Comparison of ENCODE assay signal across 21 mouse cellular contexts in genomic region chr16:17088346-17088745, GRCm38 (mm10). TPM values are rescaled to one million over a fixed set of nuclear protein-coding genes. Genes with fewer than 3 reads are reported as not detected.
DNase-seq lines count a peak whose midpoint lies in the region; ATAC-seq and TF ChIP-seq lines count a peak whose summit lies in the region.
"Had no signal": no experiment of that assay in that cellular context is flagged by ENCODE, and none has a peak within 500 bp of the region (broad histone marks: within the 10 kb centered on the region; RNA-seq: fewer than 3 reads in every experiment).

No protein-coding gene starts in this region.

- 69% methylated on average over 3 of the region's 3 CpGs for WGBS in forebrain, embryonic 14.5 days
- WGBS in forebrain, embryonic 11.5 days: 83% methylated on average over 3 of the region's 3 CpGs
- 78% methylated on average over 3 of the region's 3 CpGs for WGBS in kidney, postnatal 0 days
- 67% methylated on average over 3 of the region's 3 CpGs for WGBS in neural tube, embryonic 14.5 days
- WGBS in midbrain, embryonic 14.5 days: 71% methylated on average over 3 of the region's 3 CpGs

- peak; percentile 26 for DNase-seq in forebrain, embryonic 14.5 days (ENCODE audit: low spot score)
- DNase-seq in forebrain, embryonic 11.5 days (ENCODE audit: low spot score): no peak
- no peak for DNase-seq in kidney, postnatal 0 days (ENCODE audit: low spot score)
- no peak for DNase-seq in kidney, postnatal 14 days
- DNase-seq in neural tube, embryonic 10.5 days (ENCODE audit: extremely low spot score, low spot score): no peak
- DNase-seq in midbrain, embryonic 14.5 days: peak; percentile 46
- DNase-seq: adrenal gland, postnatal 25 days; B cell, adult 2 months; cerebellum, adult 8-10 months; heart, postnatal 4 days; lung, postnatal 36 days; thymus, postnatal 25 days had no signal

- TF ChIP-seq CTCF in kidney, postnatal 0 days (IDR thresholded peaks at IDR 0.05; ENCODE audit: low read depth): peak; percentile 20; the same call in 1 of the 2 replicates

- peaks cover 98% of the 10 kb centered on the region for H3K36me3 ChIP-seq in forebrain, embryonic 14.5 days (ENCODE audit: control insufficient read depth, insufficient read depth, low read length)
- peaks cover 12% of the 10 kb centered on the region; the same call in 1 of the 2 replicates for H3K36me3 ChIP-seq in forebrain, embryonic 11.5 days (ENCODE audit: control insufficient read depth, insufficient read depth, low read length)
- H3K36me3 ChIP-seq in kidney, postnatal 0 days (ENCODE audit: insufficient read depth, low read length): peaks cover 83% of the 10 kb centered on the region
- H3K36me3 ChIP-seq in neural tube, embryonic 14.5 days (ENCODE audit: control insufficient read depth, insufficient read depth, low read length): peaks cover 74% of the 10 kb centered on the region
- H3K36me3 ChIP-seq in midbrain, embryonic 14.5 days (ENCODE audit: control insufficient read depth, insufficient read depth, low read length): peaks cover 99% of the 10 kb centered on the region

- no peaks in the 10 kb centered on the region for H3K27me3 ChIP-seq in forebrain, embryonic 14.5 days (replicated peaks; ENCODE audit: control insufficient read depth, insufficient read depth, low read length)
- no peaks in the 10 kb centered on the region for H3K27me3 ChIP-seq in forebrain, embryonic 11.5 days (ENCODE audit: control insufficient read depth, insufficient read depth, low read length)
- no peaks in the 10 kb centered on the region for H3K27me3 ChIP-seq in kidney, postnatal 0 days (ENCODE audit: insufficient read depth, low read length)
- H3K27me3 ChIP-seq in neural tube, embryonic 14.5 days (ENCODE audit: control insufficient read depth, insufficient read depth, low read length): no peaks in the 10 kb centered on the region
- H3K27me3 ChIP-seq in midbrain, embryonic 14.5 days (ENCODE audit: control insufficient read depth, insufficient read depth, low read length): no peaks in the 10 kb centered on the region
- H3K27me3 ChIP-seq: heart, embryonic 13.5 days; kidney, embryonic 15.5 days; limb, embryonic 12.5 days; midbrain, embryonic 12.5 days; Patski had no signal

- no peak for ATAC-seq in forebrain, embryonic 14.5 days
- no peak for ATAC-seq in forebrain, embryonic 11.5 days (replicated peaks; ENCODE audit: low FRiP score)
- no peak for ATAC-seq in kidney, postnatal 0 days (replicated peaks; ENCODE audit: low FRiP score, low read depth)
- 0 out of 2 replicates have a peak, but pooled peaks have one; percentile 31 for ATAC-seq in neural tube, embryonic 14.5 days (ENCODE audit: low read depth)
- ATAC-seq in midbrain, embryonic 14.5 days (ENCODE audit: low FRiP score, low TSS enrichment): 0 out of 2 replicates have a peak, but pooled peaks have one; percentile 11
- no peak for ATAC-seq in frontal cortex, adult (ENCODE audit: low TSS enrichment)
- ATAC-seq: intestine, embryonic 16.5 days; Patski had no signal

- H3K9me3 ChIP-seq in forebrain, embryonic 14.5 days (replicated peaks; ENCODE audit: control insufficient read depth, low read length): no peaks in the 10 kb centered on the region
- H3K9me3 ChIP-seq in forebrain, embryonic 11.5 days (ENCODE audit: control insufficient read depth, low read length): no peaks in the 10 kb centered on the region
- H3K9me3 ChIP-seq in kidney, postnatal 0 days (replicated peaks; ENCODE audit: low read length): no peaks in the 10 kb centered on the region
- H3K9me3 ChIP-seq in neural tube, embryonic 14.5 days (ENCODE audit: control insufficient read depth, low read length): no peaks in the 10 kb centered on the region
- no peaks in the 10 kb centered on the region for H3K9me3 ChIP-seq in midbrain, embryonic 14.5 days (ENCODE audit: control insufficient read depth, low read length)
- H3K9me3 ChIP-seq: heart, embryonic 13.5 days; kidney, embryonic 15.5 days; limb, embryonic 12.5 days; midbrain, embryonic 12.5 days had no signal

- no peak overlapping the region for H3K4me2 ChIP-seq in forebrain, embryonic 14.5 days (ENCODE audit: low read length)
- no peak overlapping the region for H3K4me2 ChIP-seq in forebrain, embryonic 11.5 days (ENCODE audit: low read depth, low read length, severe bottlenecking)
- H3K4me2 ChIP-seq in kidney, postnatal 0 days (ENCODE audit: low read length): no peak overlapping the region
- no peak overlapping the region for H3K4me2 ChIP-seq in neural tube, embryonic 14.5 days (ENCODE audit: low read depth, low read length)
- H3K4me2 ChIP-seq in midbrain, embryonic 14.5 days (ENCODE audit: low read length): no peak overlapping the region
- H3K4me2 ChIP-seq: heart, embryonic 13.5 days; kidney, embryonic 15.5 days; limb, embryonic 12.5 days; midbrain, embryonic 12.5 days had no signal

- H3K9ac ChIP-seq in forebrain, embryonic 14.5 days (ENCODE audit: low read length): no peak overlapping the region
- no peak overlapping the region for H3K9ac ChIP-seq in forebrain, embryonic 11.5 days (ENCODE audit: low read length)
- no peak overlapping the region for H3K9ac ChIP-seq in kidney, postnatal 0 days (ENCODE audit: low read depth, low read length)
- H3K9ac ChIP-seq in neural tube, embryonic 14.5 days (replicated peaks; ENCODE audit: low read depth, low read length): no peak overlapping the region
- H3K9ac ChIP-seq in midbrain, embryonic 14.5 days (replicated peaks; ENCODE audit: low read length): no peak overlapping the region
- H3K9ac ChIP-seq: heart, embryonic 13.5 days; kidney, embryonic 15.5 days; limb, embryonic 12.5 days; liver, embryonic 14.5 days; midbrain, embryonic 12.5 days had no signal

- H3K27ac ChIP-seq in forebrain, embryonic 14.5 days (ENCODE audit: low read depth, low read length): no peak overlapping the region
- no peak overlapping the region for H3K27ac ChIP-seq in forebrain, embryonic 11.5 days (ENCODE audit: low read depth, low read length)
- no peak overlapping the region for H3K27ac ChIP-seq in kidney, postnatal 0 days
- no peak overlapping the region for H3K27ac ChIP-seq in neural tube, embryonic 14.5 days (ENCODE audit: low read depth, low read length)
- H3K27ac ChIP-seq in midbrain, embryonic 14.5 days (replicated peaks; ENCODE audit: low read depth, low read length): no peak overlapping the region
- H3K27ac ChIP-seq: heart, embryonic 13.5 days; kidney, embryonic 15.5 days; limb, embryonic 12.5 days; liver, embryonic 14.5 days; midbrain, embryonic 12.5 days had no signal

- no peaks in the 10 kb centered on the region for H3K4me1 ChIP-seq in forebrain, embryonic 14.5 days (ENCODE audit: control insufficient read depth, insufficient read depth, low read length)
- no peaks in the 10 kb centered on the region for H3K4me1 ChIP-seq in forebrain, embryonic 11.5 days (replicated peaks; ENCODE audit: control insufficient read depth, insufficient read depth, low read length)
- H3K4me1 ChIP-seq in kidney, postnatal 0 days (replicated peaks; ENCODE audit: insufficient read depth, low read length): no peaks in the 10 kb centered on the region
- no peaks in the 10 kb centered on the region for H3K4me1 ChIP-seq in neural tube, embryonic 14.5 days (ENCODE audit: control insufficient read depth, insufficient read depth, low read length)
- H3K4me1 ChIP-seq in midbrain, embryonic 14.5 days (ENCODE audit: control insufficient read depth, insufficient read depth, low read length): no peaks in the 10 kb centered on the region
- H3K4me1 ChIP-seq: kidney, embryonic 15.5 days; limb, embryonic 12.5 days; midbrain, embryonic 12.5 days had no signal

- H3K4me3 ChIP-seq in forebrain, embryonic 14.5 days (ENCODE audit: low read depth, low read length): no peak overlapping the region
- H3K4me3 ChIP-seq in forebrain, embryonic 11.5 days (ENCODE audit: low read depth, low read length): no peak overlapping the region
- no peak overlapping the region for H3K4me3 ChIP-seq in kidney, postnatal 0 days (replicated peaks; ENCODE audit: low read depth, low read length)
- no peak overlapping the region for H3K4me3 ChIP-seq in neural tube, embryonic 14.5 days (ENCODE audit: low read depth, low read length)
- H3K4me3 ChIP-seq in midbrain, embryonic 14.5 days (replicated peaks; ENCODE audit: low read depth, low read length): no peak overlapping the region
- H3K4me3 ChIP-seq: heart, embryonic 13.5 days; kidney, embryonic 15.5 days; limb, embryonic 12.5 days; midbrain, embryonic 12.5 days had no signal

RNA-seq across cellular contexts. Expression of gene Ypel1, which starts 18.9 kb away (rescaled TPM):
- 180 and 195 TPM in 2 replicates for polyA plus RNA-seq in forebrain, embryonic 14.5 days (2014; fragmentation: Nextera tagmentation; extraction: Ambion mirVana)
- 119 and 130 TPM in 2 replicates for polyA plus RNA-seq in forebrain, embryonic 11.5 days (2014; fragmentation: Nextera tagmentation; extraction: Ambion mirVana)
- polyA plus RNA-seq in kidney, postnatal 0 days (2015; fragmentation: Nextera tagmentation; extraction: Ambion mirVana): 30.5 and 32.5 TPM in 2 replicates
- 109 and 129 TPM in 2 replicates for polyA plus RNA-seq in neural tube, embryonic 14.5 days (2014; fragmentation: Nextera tagmentation; extraction: Ambion mirVana)
- polyA plus RNA-seq in midbrain, embryonic 14.5 days (2014; fragmentation: Nextera tagmentation; extraction: Ambion mirVana): 169 and 174 TPM in 2 replicates

RNA-seq across cellular contexts. Expression of gene Ppil2, which starts 22.7 kb away (rescaled TPM):
- polyA plus RNA-seq in forebrain, embryonic 14.5 days (2014; fragmentation: Nextera tagmentation; extraction: Ambion mirVana): 146 and 153 TPM in 2 replicates
- polyA plus RNA-seq in forebrain, embryonic 11.5 days (2014; fragmentation: Nextera tagmentation; extraction: Ambion mirVana): 153 and 156 TPM in 2 replicates
- 101 and 111 TPM in 2 replicates for polyA plus RNA-seq in kidney, postnatal 0 days (2015; fragmentation: Nextera tagmentation; extraction: Ambion mirVana)
- 131 and 143 TPM in 2 replicates for polyA plus RNA-seq in neural tube, embryonic 14.5 days (2014; fragmentation: Nextera tagmentation; extraction: Ambion mirVana)
- polyA plus RNA-seq in midbrain, embryonic 14.5 days (2014; fragmentation: Nextera tagmentation; extraction: Ambion mirVana): 142 and 145 TPM in 2 replicates

RNA-seq across cellular contexts. Expression of gene 2610318N02Rik, which starts 36.6 kb away (rescaled TPM):
- 21.5 and 27.6 TPM in 2 replicates for polyA plus RNA-seq in forebrain, embryonic 14.5 days (2014; fragmentation: Nextera tagmentation; extraction: Ambion mirVana)
- 104 and 111 TPM in 2 replicates for polyA plus RNA-seq in forebrain, embryonic 11.5 days (2014; fragmentation: Nextera tagmentation; extraction: Ambion mirVana)
- 16.9 and 17.5 TPM in 2 replicates for polyA plus RNA-seq in kidney, postnatal 0 days (2015; fragmentation: Nextera tagmentation; extraction: Ambion mirVana)
- 9.3 and 12.1 TPM in 2 replicates for polyA plus RNA-seq in neural tube, embryonic 14.5 days (2014; fragmentation: Nextera tagmentation; extraction: Ambion mirVana)
- 14.8 and 15.8 TPM in 2 replicates for polyA plus RNA-seq in midbrain, embryonic 14.5 days (2014; fragmentation: Nextera tagmentation; extraction: Ambion mirVana)

RNA-seq across cellular contexts. Expression of gene Sdf2l1, which starts 43.8 kb away (rescaled TPM):
- polyA plus RNA-seq in forebrain, embryonic 14.5 days (2014; fragmentation: Nextera tagmentation; extraction: Ambion mirVana): 33.3 and 40.9 TPM in 2 replicates
- 64.9 and 68.4 TPM in 2 replicates for polyA plus RNA-seq in forebrain, embryonic 11.5 days (2014; fragmentation: Nextera tagmentation; extraction: Ambion mirVana)
- polyA plus RNA-seq in kidney, postnatal 0 days (2015; fragmentation: Nextera tagmentation; extraction: Ambion mirVana): 46.1 and 47.0 TPM in 2 replicates
- polyA plus RNA-seq in neural tube, embryonic 14.5 days (2014; fragmentation: Nextera tagmentation; extraction: Ambion mirVana): 15.9 and 20.8 TPM in 2 replicates
- 20.3 and 23.2 TPM in 2 replicates for polyA plus RNA-seq in midbrain, embryonic 14.5 days (2014; fragmentation: Nextera tagmentation; extraction: Ambion mirVana)

RNA-seq across cellular contexts. Expression of gene Ydjc, which starts 56.1 kb away (rescaled TPM):
- polyA plus RNA-seq in forebrain, embryonic 14.5 days (2014; fragmentation: Nextera tagmentation; extraction: Ambion mirVana): 25.1 and 28.7 TPM in 2 replicates
- 5.7 and 6.0 TPM in 2 replicates for polyA plus RNA-seq in forebrain, embryonic 11.5 days (2014; fragmentation: Nextera tagmentation; extraction: Ambion mirVana)
- polyA plus RNA-seq in kidney, postnatal 0 days (2015; fragmentation: Nextera tagmentation; extraction: Ambion mirVana): 9.0 and 9.1 TPM in 2 replicates
- 44.1 and 51.3 TPM in 2 replicates for polyA plus RNA-seq in neural tube, embryonic 14.5 days (2014; fragmentation: Nextera tagmentation; extraction: Ambion mirVana)
- polyA plus RNA-seq in midbrain, embryonic 14.5 days (2014; fragmentation: Nextera tagmentation; extraction: Ambion mirVana): 34.2 and 46.8 TPM in 2 replicates

Comparison
In these comparisons a context has a peak if more than half of its experiments do, and no peak if none do; other contexts are left out.
1. DNase-seq: peak in forebrain, embryonic 14.5 days (single experiment) and midbrain, embryonic 14.5 days (single experiment); none in forebrain, embryonic 11.5 days (single experiment), kidney, postnatal 0 days (single experiment), kidney, postnatal 14 days (single experiment) and neural tube, embryonic 10.5 days (single experiment).
2. ATAC-seq: peak in neural tube, embryonic 14.5 days (single experiment) and midbrain, embryonic 14.5 days (single experiment); none in forebrain, embryonic 14.5 days (single experiment), forebrain, embryonic 11.5 days (single experiment), kidney, postnatal 0 days (single experiment) and frontal cortex, adult (single experiment).